ENCODE assay signal across 19 mouse cellular contexts in the genomic region with DNA sequence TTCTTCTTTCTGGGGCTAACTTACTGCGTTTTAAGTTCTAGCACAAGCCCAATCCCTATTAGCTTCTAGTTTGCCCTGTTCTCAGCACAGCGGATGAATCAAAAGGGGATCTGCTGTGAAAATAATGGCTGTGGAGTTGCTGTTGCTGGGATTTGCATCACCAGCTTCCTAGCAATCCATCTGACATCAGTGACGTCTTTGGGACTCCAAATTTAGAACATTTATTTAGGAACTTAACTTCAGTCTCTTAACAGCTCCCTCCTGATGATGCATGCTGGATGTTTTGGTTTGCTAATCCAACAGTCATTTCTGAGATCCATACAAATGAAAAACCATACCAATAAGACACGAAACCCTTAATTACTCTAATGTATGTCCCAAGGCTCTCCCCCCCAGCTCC. TPM values are rescaled to one million over a fixed set of nuclear protein-coding genes. Genes with fewer than 3 reads are reported as not detected.
A peak's percentile ranks its signal among the peaks of the same experiment; 100 is the strongest.
DNase-seq lines count a peak whose midpoint lies in the region; ATAC-seq and TF ChIP-seq lines count a peak whose summit lies in the region.
"Had no signal": no experiment of that assay in that cellular context is flagged by ENCODE, and none has a peak within 500 bp of the region (broad histone marks: within the 10 kb centered on the region; RNA-seq: fewer than 3 reads in every experiment).

No protein-coding gene starts in this region.

- H3K9ac ChIP-seq in forebrain, embryonic 12.5 days, result no peak overlapping the region
- no peak overlapping the region for H3K9ac ChIP-seq in hindbrain, postnatal 0 days (replicated peaks; ENCODE audit: low read length)
- no peak overlapping the region for H3K9ac ChIP-seq in neural tube, embryonic 13.5 days
- H3K9ac ChIP-seq: embryonic facial prominence, embryonic 12.5 days; liver, postnatal 0 days; midbrain, embryonic 12.5 days had no signal

- peaks cover 11% of the 10 kb centered on the region for H3K27me3 ChIP-seq in forebrain, embryonic 12.5 days
- H3K27me3 ChIP-seq in hindbrain, postnatal 0 days (ENCODE audit: insufficient read depth, low read length), result 0 out of 2 replicates have a peak, but pooled peaks cover 3% of the 10 kb centered on the region
- H3K27me3 ChIP-seq in neural tube, embryonic 13.5 days, result peaks cover 34% of the 10 kb centered on the region
- no peaks in the 10 kb centered on the region for H3K27me3 ChIP-seq in thymus, adult 2 months (ENCODE audit: control insufficient read depth, insufficient read depth, low read length)
- H3K27me3 ChIP-seq: embryonic facial prominence, embryonic 12.5 days had no signal

- no peak overlapping the region for H3K4me3 ChIP-seq in layer of hippocampus, adult 2 months
- no peak overlapping the region for H3K4me3 ChIP-seq in forebrain, embryonic 12.5 days (replicated peaks)
- H3K4me3 ChIP-seq in hindbrain, postnatal 0 days (ENCODE audit: low read length), result peak overlapping the region; percentile 16; the same call in 1 of the 2 replicates
- H3K4me3 ChIP-seq in neural tube, embryonic 13.5 days, result no peak overlapping the region
- no peak overlapping the region for H3K4me3 ChIP-seq in thymus, adult 2 months (ENCODE audit: control insufficient read depth, insufficient read depth, low read length)
- H3K4me3 ChIP-seq: embryonic facial prominence, embryonic 12.5 days; midbrain, embryonic 12.5 days had no signal

- peak overlapping the region; percentile 85 for H3K27ac ChIP-seq in layer of hippocampus, adult 2 months
- H3K27ac ChIP-seq in forebrain, embryonic 12.5 days, result 0 out of 2 replicates have a peak overlapping the region, but pooled peaks have one; percentile 21
- H3K27ac ChIP-seq in hindbrain, postnatal 0 days, result no peak overlapping the region
- H3K27ac ChIP-seq in neural tube, embryonic 13.5 days (replicated peaks), result no peak overlapping the region
- H3K27ac ChIP-seq in thymus, adult 2 months (ENCODE audit: control insufficient read depth, insufficient read depth, low read length), result no peak overlapping the region
- H3K27ac ChIP-seq: embryonic facial prominence, embryonic 12.5 days; midbrain, embryonic 12.5 days; stomach, postnatal 0 days had no signal

- TF ChIP-seq POLR2A in thymus, adult 2 months (IDR thresholded peaks at IDR 0.05; ENCODE audit: control insufficient read depth, extremely low read depth, insufficient read depth, low read length, poor library complexity), result no peak

- no peak for TF ChIP-seq CTCF in layer of hippocampus, adult 2 months (conservative IDR thresholded peaks at IDR 0.05)
- no peak for TF ChIP-seq CTCF in hindbrain, postnatal 0 days (IDR thresholded peaks at IDR 0.05; ENCODE audit: low read depth)
- TF ChIP-seq CTCF in thymus, adult 2 months (IDR thresholded peaks at IDR 0.05; ENCODE audit: borderline replicate concordance, control insufficient read depth, extremely low read depth, insufficient read depth, low read length, poor library complexity), result no peak

- DNase-seq in layer of hippocampus, adult 2 months (ENCODE audit: low spot score in 2 of 2), result no peak
- DNase-seq in layer of hippocampus, adult 9-10 months (ENCODE audit: low spot score), result no peak
- DNase-seq in hindbrain, postnatal 0 days (ENCODE audit: low spot score), result no peak
- no peak for DNase-seq in heart, postnatal 4 days
- no peak for DNase-seq in thymus, adult 2 months
- no peak for DNase-seq in heart, postnatal 14 days
- DNase-seq: cerebellum, adult 11 months; cerebellum, postnatal 36 days; kidney, adult 11 months; kidney, postnatal 4 days; liver, postnatal 0 days; lung, postnatal 36 days; right cerebral cortex, postnatal 14 days had no signal

- intact Hi-C loops in heart, postnatal 14 days (cut with DNase I), result no loop called here

- no peaks in the 10 kb centered on the region for H3K36me3 ChIP-seq in forebrain, embryonic 12.5 days (replicated peaks)
- H3K36me3 ChIP-seq in hindbrain, postnatal 0 days (ENCODE audit: insufficient read depth, low read length), result no peaks in the 10 kb centered on the region
- no peaks in the 10 kb centered on the region for H3K36me3 ChIP-seq in neural tube, embryonic 13.5 days
- no peaks in the 10 kb centered on the region for H3K36me3 ChIP-seq in thymus, adult 2 months (ENCODE audit: control insufficient read depth, insufficient read depth, low read length)
- H3K36me3 ChIP-seq: embryonic facial prominence, embryonic 12.5 days; midbrain, embryonic 12.5 days had no signal

- H3K4me2 ChIP-seq in forebrain, embryonic 12.5 days, result peak overlapping the region; percentile 52
- H3K4me2 ChIP-seq in hindbrain, postnatal 0 days (ENCODE audit: low read depth, low read length), result peak overlapping the region; percentile 56
- H3K4me2 ChIP-seq in neural tube, embryonic 13.5 days, result peak overlapping the region; percentile 43
- H3K4me2 ChIP-seq: embryonic facial prominence, embryonic 12.5 days had no signal

- H3K4me1 ChIP-seq in forebrain, embryonic 12.5 days, result peaks cover 52% of the 10 kb centered on the region
- peaks cover 10% of the 10 kb centered on the region for H3K4me1 ChIP-seq in hindbrain, postnatal 0 days (ENCODE audit: insufficient read depth, low read length)
- peaks cover 51% of the 10 kb centered on the region for H3K4me1 ChIP-seq in neural tube, embryonic 13.5 days (replicated peaks)
- no peaks in the 10 kb centered on the region for H3K4me1 ChIP-seq in thymus, adult 2 months (replicated peaks; ENCODE audit: control insufficient read depth, insufficient read depth, low read length)

- 53% methylated on average over 4 of the region's 4 CpGs for WGBS in forebrain, embryonic 12.5 days
- WGBS in hindbrain, postnatal 0 days, result 68% methylated on average over 4 of the region's 4 CpGs
- WGBS in neural tube, embryonic 13.5 days, result 59% methylated on average over 4 of the region's 4 CpGs
- 92% methylated on average over 4 of the region's 4 CpGs for WGBS in thymus, adult 2 months

- ATAC-seq in forebrain, embryonic 12.5 days (ENCODE audit: low FRiP score), result no peak
- no peak for ATAC-seq in hindbrain, postnatal 0 days
- no peak for ATAC-seq in neural tube, embryonic 13.5 days (ENCODE audit: low read depth)
- ATAC-seq: liver, postnatal 0 days; Patski had no signal

- H3K9me3 ChIP-seq in forebrain, embryonic 12.5 days, result no peaks in the 10 kb centered on the region
- H3K9me3 ChIP-seq in hindbrain, postnatal 0 days (ENCODE audit: low read length), result no peaks in the 10 kb centered on the region
- no peaks in the 10 kb centered on the region for H3K9me3 ChIP-seq in neural tube, embryonic 13.5 days
- H3K9me3 ChIP-seq: embryonic facial prominence, embryonic 12.5 days; midbrain, embryonic 12.5 days had no signal

RNA-seq across cellular contexts. Expression of gene Cdca7l, which starts 1.5 kb away (rescaled TPM):
- total RNA-seq in layer of hippocampus, adult 2 months (2021), result 1 to 10 TPM; 1.0 to 1.4 TPM
- 37.6 and 41.6 TPM in 2 replicates for polyA plus RNA-seq in forebrain, embryonic 12.5 days (2016; fragmentation: Nextera tagmentation; extraction: Ambion mirVana)
- 4.4 and 4.6 TPM in 2 replicates for total RNA-seq in hindbrain, postnatal 0 days (2014; rRNA removed)
- 5.5 and 5.9 TPM in 2 replicates for polyA plus RNA-seq in hindbrain, postnatal 0 days (2015; fragmentation: Nextera tagmentation; extraction: Ambion mirVana)
- 3.3 and 5.4 TPM in 2 replicates for polyA plus RNA-seq in neural tube, embryonic 13.5 days (2015; fragmentation: Nextera tagmentation; extraction: Ambion mirVana)
- 1 to 10 TPM; 6.5 to 7.3 TPM for total RNA-seq in heart, postnatal 4 days (2021)
- polyA plus RNA-seq in thymus, adult 2 months (2012; rRNA removed), result 8.0 and 9.0 TPM in 2 replicates
- total RNA-seq in heart, postnatal 14 days (2021), result 1 to 10 TPM in 1 of 2 experiments, under 1 TPM in 1; 0.76 to 1.0 TPM

Comparison
In these comparisons a context has a peak if more than half of its experiments do, and no peak if none do; other contexts are left out.
1. H3K27ac ChIP-seq: peak in layer of hippocampus, adult 2 months (single experiment) and forebrain, embryonic 12.5 days (single experiment); none in hindbrain, postnatal 0 days (single experiment), neural tube, embryonic 13.5 days (single experiment) and thymus, adult 2 months (single experiment).
2. Peak in every context shown above with its lines, with median percentiles within 50 percentile points of each other: H3K4me2 ChIP-seq.